Mouse (Mus musculus) midbrain, embryonic 16.5 days (tissue): ENCODE data around the gene Gorasp1. TPM values are rescaled to one million over a fixed set of nuclear protein-coding genes. Genes with fewer than 3 reads are reported as not detected.

Experiments
- ATAC-seq: fragments of 200-750 bp; cut with Nextera tagmentation; 2 replicates; pipeline ENCODE4 v1.8.0; 2017; ENCODE audit warnings: moderate TSS enrichment
- H3K27ac ChIP-seq: fragments of 300-500 bp; sonication (generic); 2 replicates; pipeline ENCODE4 v1.5.1; 2014; ENCODE audit warnings: mild to moderate bottlenecking, low read length, mixed read lengths
- H3K27me3 ChIP-seq: fragments of 300-500 bp; sonication (generic); 2 replicates; pipeline ENCODE4 v1.6.1; 2014; ENCODE audit warnings: low read depth, low read length, mixed read lengths; ENCODE audit not compliant: control insufficient read depth, insufficient read depth
- H3K36me3 ChIP-seq: fragments of 300-500 bp; sonication (generic); 2 replicates; pipeline ENCODE4 v1.6.1; 2014; ENCODE audit warnings: mild to moderate bottlenecking, low read length, moderate library complexity, mixed read lengths; ENCODE audit not compliant: control insufficient read depth, insufficient read depth
- H3K4me1 ChIP-seq: fragments of 300-500 bp; sonication (generic); 2 replicates; pipeline ENCODE4 v1.6.1; 2014; ENCODE audit warnings: mild to moderate bottlenecking, low read length, mixed read lengths; ENCODE audit not compliant: control insufficient read depth, insufficient read depth
- H3K4me2 ChIP-seq: fragments of 300-500 bp; sonication (generic); 2 replicates; pipeline ENCODE4 v1.6.1; 2014; ENCODE audit warnings: mild to moderate bottlenecking, low read length, mixed read lengths
- H3K4me3 ChIP-seq: fragments of 300-500 bp; sonication (generic); 2 replicates; pipeline ENCODE4 v1.5.1; 2014; ENCODE audit warnings: low read depth, mild to moderate bottlenecking, low read length, moderate library complexity, mixed read lengths
- H3K9ac ChIP-seq: fragments of 300-500 bp; sonication (generic); 2 replicates; pipeline ENCODE4 v1.6.1; 2014; ENCODE audit warnings: low read depth, low read length, mixed read lengths
- H3K9me3 ChIP-seq: fragments of 300-500 bp; sonication (generic); replicated peaks from 2 replicates; pipeline ENCODE4 v1.6.1; 2014; ENCODE audit warnings: mild to moderate bottlenecking, low read length, mixed read lengths; ENCODE audit not compliant: control insufficient read depth, poor library complexity, severe bottlenecking
- WGBS: fragments of 180-500 bp; shearing (Covaris S2); extraction: QIAGEN DNeasy Blood & Tissue Kit; methylation state at CpG from one replicate; pipeline ENCODE4 v1.1.7; 2014; 5-methylcytosine and 5-hydroxymethylcytosine counted together
- polyA plus RNA-seq: library from polyadenylated mRNA; unstranded; fragments of >200 nt; fragmentation: Nextera tagmentation; extraction: Ambion mirVana; gene quantifications from 2 replicates; pipeline ENCODE4 v1.2.1, GENCODE M21; 2015

The Gorasp1 gene
- polyA plus RNA-seq, 1 experiment from 2014 or later, result 29.2 TPM

DNA sequence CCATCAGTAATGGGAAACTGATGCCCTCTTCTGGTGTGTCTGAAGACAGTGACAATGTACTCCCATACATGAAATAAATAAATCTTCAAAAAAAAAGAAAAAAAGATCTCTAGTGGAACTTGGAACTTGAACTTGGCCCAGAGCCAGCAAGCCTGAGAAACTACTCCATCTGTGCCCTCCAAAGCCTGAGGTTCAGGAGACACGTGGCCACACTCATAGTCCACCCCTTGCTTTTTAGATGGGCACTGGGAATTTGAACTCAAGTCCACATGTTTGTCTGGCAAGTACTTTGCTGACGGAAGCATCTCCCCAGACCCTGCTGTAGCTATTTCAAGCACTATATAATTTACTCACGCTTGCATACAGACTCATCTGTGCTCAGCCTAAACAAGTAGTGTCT is 27.8 kb upstream of the Gorasp1 start:
- H3K27ac ChIP-seq, result no peak overlapping the region
- no peak overlapping the region for H3K9ac ChIP-seq
- H3K9me3 ChIP-seq, result no peaks in the 10 kb centered on the region
- H3K4me2 ChIP-seq, result no peak overlapping the region
- H3K36me3 ChIP-seq, result no peaks in the 10 kb centered on the region
- no peaks in the 10 kb centered on the region for H3K27me3 ChIP-seq
- no peak for ATAC-seq
- H3K4me3 ChIP-seq, result no peak overlapping the region
- no peaks in the 10 kb centered on the region for H3K4me1 ChIP-seq
- WGBS, result 78% methylated on average over 3 of the region's 3 CpGs

- WGBS, result 88% methylated on average over 3 of the region's 3 CpGs
Measured at GRCm38 (mm10) chr9:119964206-119964605, 26.8 kb upstream of the Gorasp1 start.

DNA sequence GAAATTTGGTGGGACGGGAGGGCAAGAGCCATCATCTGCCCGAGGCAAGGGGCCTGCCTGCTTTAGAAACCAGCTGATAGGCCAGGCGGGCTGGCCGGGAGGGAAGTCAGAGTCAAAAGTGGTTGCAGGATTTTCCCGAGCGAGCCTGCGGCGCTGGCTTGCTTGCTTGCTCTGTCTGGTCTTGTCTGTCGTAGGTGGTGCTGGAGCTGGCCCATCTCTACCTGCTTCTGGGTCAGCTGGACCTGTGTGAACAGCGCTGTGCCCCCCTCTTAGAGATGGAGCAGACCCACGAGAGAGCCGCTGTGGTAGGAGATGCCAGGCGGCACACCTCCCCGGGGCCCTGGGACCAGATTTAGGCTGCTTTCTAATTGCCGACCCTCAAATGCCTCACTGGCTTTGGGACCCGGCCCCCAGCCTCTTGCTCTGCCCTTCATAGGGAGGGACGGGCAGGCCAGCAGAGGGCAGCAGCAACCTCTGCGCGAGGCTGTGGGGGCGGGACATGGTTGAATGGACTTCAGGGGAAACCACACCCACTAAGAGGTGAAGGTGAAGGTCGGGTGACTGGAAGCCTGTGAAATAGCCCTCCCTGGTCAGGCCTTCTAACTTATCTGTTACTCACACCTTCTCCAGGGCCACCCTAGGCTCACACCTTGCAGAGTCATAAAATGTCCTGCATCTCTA is 25.8 kb upstream of the Gorasp1 start:
- no peak for ATAC-seq
- no peak overlapping the region; the same call in 1 of the 2 replicates for H3K9ac ChIP-seq

More at GRCm38 (mm10) chr9:119964206-119964605, 26.8 kb upstream of the Gorasp1 start:
- Histone ChIP-seq H3K9ac (no peak overlapping the region), H3K27ac (no peak overlapping the region), H3K4me1 (no peaks in the 10 kb centered on the region), H3K4me3 (no peak overlapping the region), H3K36me3 (no peaks in the 10 kb centered on the region), H3K9me3 (no peaks in the 10 kb centered on the region), H3K27me3 (no peaks in the 10 kb centered on the region), H3K4me2 (no peak overlapping the region)
- ATAC-seq, result no peak

GRCm38 (mm10) chr9:119962216-119962615 is 24.9 kb upstream of the Gorasp1 start:
- H3K36me3 ChIP-seq, result no peaks in the 10 kb centered on the region
- H3K4me3 ChIP-seq, result no peak overlapping the region
- 84% methylated on average over 4 of the region's 4 CpGs for WGBS
- no peak overlapping the region for H3K4me2 ChIP-seq
- H3K9me3 ChIP-seq, result no peaks in the 10 kb centered on the region
- no peak overlapping the region for H3K9ac ChIP-seq
- no peaks in the 10 kb centered on the region for H3K27me3 ChIP-seq
- ATAC-seq, result no peak
- H3K4me1 ChIP-seq, result no peaks in the 10 kb centered on the region
- no peak overlapping the region for H3K27ac ChIP-seq

More for the DNA sequence above, 25.8 kb upstream of the Gorasp1 start:
- Histone ChIP-seq H3K27me3 (no peaks in the 10 kb centered on the region), H3K9me3 (no peaks in the 10 kb centered on the region), H3K4me3 (no peak overlapping the region), H3K27ac (no peak overlapping the region), H3K4me1 (no peaks in the 10 kb centered on the region), H3K36me3 (no peaks in the 10 kb centered on the region), H3K4me2 (no peak overlapping the region)
- WGBS, result 12% methylated on average over 21 of the region's 21 CpGs

DNA sequence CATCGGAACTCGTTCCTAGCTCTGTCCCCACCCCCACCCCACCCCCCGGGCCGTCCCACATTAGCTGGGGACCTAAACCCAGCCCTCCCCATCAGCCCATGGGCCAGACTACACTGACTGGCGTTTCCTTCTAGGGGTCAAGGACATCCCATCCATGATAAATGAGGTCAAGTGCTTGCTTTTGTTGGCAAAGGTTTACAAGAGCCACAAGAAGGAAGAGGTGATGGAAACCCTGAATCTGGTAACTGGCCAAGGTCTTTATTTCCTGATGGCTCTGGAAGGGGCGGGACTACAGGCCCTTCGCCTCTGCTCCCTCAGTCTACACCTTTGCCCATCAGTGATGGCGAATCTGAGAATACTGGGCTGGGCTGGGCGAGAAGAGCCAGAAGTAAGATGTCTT is 21.5 kb upstream of the Gorasp1 start:
- Histone ChIP-seq H3K27me3 (no peaks in the 10 kb centered on the region), H3K4me2 (no peak overlapping the region), H3K9ac (no peak overlapping the region), H3K4me3 (no peak overlapping the region), H3K4me1 (no peaks in the 10 kb centered on the region), H3K36me3 (no peaks in the 10 kb centered on the region), H3K9me3 (no peaks in the 10 kb centered on the region), H3K27ac (no peak overlapping the region)
- ATAC-seq, result no peak
- 83% methylated on average over 9 of the region's 9 CpGs for WGBS

DNA sequence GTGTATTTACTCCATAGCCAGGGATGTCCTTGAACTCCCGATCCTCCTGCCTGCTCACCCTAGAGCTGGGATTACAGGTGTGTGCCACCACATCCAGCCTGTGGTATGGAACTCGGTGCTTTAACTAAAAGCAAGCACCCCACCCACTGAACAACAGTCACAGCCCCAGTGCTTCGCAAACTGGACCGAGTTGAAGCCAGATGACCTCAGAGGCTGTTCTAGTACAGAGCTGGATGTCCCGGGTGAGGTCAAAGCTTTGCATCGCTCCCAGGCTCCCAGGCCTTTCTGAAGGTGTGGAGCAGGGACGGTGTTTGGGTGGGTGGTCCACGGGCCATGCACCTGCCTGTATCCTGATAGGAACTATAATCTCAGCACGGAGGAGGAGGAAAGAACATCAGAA is 14.0 kb upstream of the Gorasp1 start:
- Histone ChIP-seq H3K4me2 (no peak overlapping the region), H3K4me1 (no peaks in the 10 kb centered on the region), H3K27me3 (no peaks in the 10 kb centered on the region), H3K9ac (no peak overlapping the region), H3K36me3 (no peaks in the 10 kb centered on the region), H3K4me3 (no peak overlapping the region), H3K9me3 (no peaks in the 10 kb centered on the region), H3K27ac (no peak overlapping the region)
- ATAC-seq, result no peak
- WGBS, result 84% methylated on average over 9 of the region's 9 CpGs

DNA sequence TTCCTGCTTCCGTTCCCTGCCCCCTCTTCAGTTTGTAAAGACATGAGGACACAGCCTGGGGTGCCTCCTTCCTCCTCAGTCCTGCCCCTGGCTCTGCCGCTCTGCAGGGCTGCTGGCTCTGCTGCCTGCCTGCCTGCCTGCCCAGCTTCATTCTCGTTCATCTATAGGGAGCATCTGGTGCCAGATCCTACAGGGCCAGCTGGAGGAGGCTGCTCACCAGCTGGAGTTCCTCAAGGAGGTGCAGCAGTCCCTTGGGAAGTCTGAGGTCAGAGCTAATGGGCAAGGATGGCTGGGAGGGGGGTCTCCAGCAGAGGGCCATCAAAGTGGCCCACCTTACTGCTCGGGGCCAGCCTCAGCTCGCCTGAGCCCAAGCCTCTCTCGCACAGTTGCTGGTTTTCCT is 13.1 kb upstream of the Gorasp1 start:
- H3K9me3 ChIP-seq, result no peaks in the 10 kb centered on the region
- H3K4me3 ChIP-seq, result no peak overlapping the region
- no peak overlapping the region for H3K27ac ChIP-seq
- no peak overlapping the region for H3K9ac ChIP-seq
- H3K4me1 ChIP-seq, result no peaks in the 10 kb centered on the region
- WGBS, result 44% methylated on average over 6 of the region's 6 CpGs
- H3K27me3 ChIP-seq, result no peaks in the 10 kb centered on the region
- no peaks in the 10 kb centered on the region for H3K36me3 ChIP-seq
- no peak overlapping the region for H3K4me2 ChIP-seq
- no peak for ATAC-seq

DNA sequence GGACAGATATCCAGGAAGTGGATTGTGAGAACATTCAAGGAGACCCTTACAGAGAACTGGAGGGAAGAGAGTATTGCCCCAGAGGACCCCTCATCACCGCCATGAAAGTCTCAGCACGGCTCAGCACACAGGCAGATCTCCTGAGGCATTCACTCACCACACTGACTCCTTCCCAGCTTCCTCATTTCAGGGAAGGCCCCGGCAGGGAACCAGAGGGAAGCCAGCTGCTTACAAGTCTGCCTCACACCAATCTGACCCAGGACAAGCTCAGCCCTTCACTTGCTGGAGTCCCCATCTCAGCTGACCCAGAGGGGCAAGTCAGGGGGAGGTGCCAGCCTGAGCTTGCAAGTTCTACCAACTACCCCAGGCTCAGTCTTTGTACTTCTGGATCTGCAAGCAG is 11.4 kb upstream of the Gorasp1 start:
- ATAC-seq, result no peak
- Histone ChIP-seq H3K9me3 (no peaks in the 10 kb centered on the region), H3K4me3 (no peak overlapping the region)

DNA sequence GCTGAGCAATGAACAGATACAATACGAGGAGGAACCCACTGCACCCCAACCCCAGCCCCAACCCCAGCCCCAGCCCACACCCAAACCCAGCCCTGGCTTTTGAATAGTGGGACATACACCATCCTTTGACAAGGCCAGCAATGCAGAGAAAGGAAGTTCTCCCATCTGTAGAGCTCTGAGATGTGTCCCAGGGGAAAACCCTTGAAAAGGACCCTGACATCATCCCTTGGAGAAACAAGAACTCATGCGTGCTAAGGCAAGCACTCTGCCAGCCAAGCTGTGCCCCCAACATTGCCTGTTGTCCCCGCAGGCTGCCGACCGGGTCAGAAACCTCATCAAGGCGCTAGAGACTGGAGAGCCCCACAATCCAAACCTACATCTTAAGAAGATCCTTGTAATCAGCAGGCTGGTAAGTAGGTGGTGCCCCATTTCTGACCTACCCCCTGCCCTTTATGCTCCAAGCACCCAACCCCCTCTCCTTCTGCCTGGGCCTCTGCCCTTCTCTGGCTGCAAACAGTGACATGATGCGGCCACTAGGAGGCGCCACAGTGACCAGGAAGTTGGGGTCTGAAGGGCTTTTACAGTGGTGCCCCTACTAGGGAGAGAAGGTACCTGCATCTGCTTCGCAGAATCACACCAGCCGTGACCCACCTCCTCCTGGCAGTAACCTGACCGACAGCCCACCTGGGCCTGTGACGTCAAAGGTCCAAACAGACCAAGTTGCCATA is 8.0 kb upstream of the Gorasp1 start:
- Histone ChIP-seq H3K4me1 (no peaks in the 10 kb centered on the region), H3K36me3 (no peaks in the 10 kb centered on the region), H3K4me2 (no peak overlapping the region), H3K4me3 (no peak overlapping the region), H3K9ac (no peak overlapping the region), H3K27ac (no peak overlapping the region), H3K27me3 (no peaks in the 10 kb centered on the region), H3K9me3 (no peaks in the 10 kb centered on the region)
- ATAC-seq, result no peak
- 61% methylated on average over 12 of the region's 12 CpGs for whole genome bisulfite sequencing

More for the DNA sequence above, 11.4 kb upstream of the Gorasp1 start:
- WGBS, result 63% methylated on average over 3 of the region's 3 CpGs
- H3K4me1 ChIP-seq, result no peaks in the 10 kb centered on the region
- H3K27me3 ChIP-seq, result no peaks in the 10 kb centered on the region
- H3K27ac ChIP-seq, result no peak overlapping the region
- no peak overlapping the region for H3K9ac ChIP-seq
- H3K4me2 ChIP-seq, result no peak overlapping the region
- no peaks in the 10 kb centered on the region for H3K36me3 ChIP-seq
